Mouse (Mus musculus) liver, adult 2 months (tissue): ENCODE measurements around the gene Atp5k. TPM values are rescaled to one million over a fixed set of nuclear protein-coding genes. Genes with fewer than 3 reads are reported as not detected.

Experiments
- DNase-seq: peaks from one replicate; pipeline ENCODE4 v3.0.0-alpha.2; 2011; ENCODE audit warnings: low read depth, low spot score; ENCODE audit errors: extremely low read depth
- H3K27ac ChIP-seq: fragments of 200-500 bp; replicated peaks from 2 replicates; pipeline ENCODE4 v1.5.1; 2012; ENCODE audit warnings: low read depth, mild to moderate bottlenecking, control low read depth, inconsistent platforms, low read length; ENCODE audit not compliant: insufficient read depth
- H3K27me3 ChIP-seq: fragments of 200-500 bp; 2 replicates; pipeline ENCODE4 v1.6.1; 2012; ENCODE audit warnings: mild to moderate bottlenecking, moderate library complexity, low read length, inconsistent platforms; ENCODE audit not compliant: control insufficient read depth, insufficient read depth
- H3K36me3 ChIP-seq: fragments of 200-500 bp; 2 replicates; pipeline ENCODE4 v1.6.1; 2012; ENCODE audit warnings: low read length, inconsistent platforms; ENCODE audit not compliant: control insufficient read depth, insufficient read depth
- H3K4me1 ChIP-seq: fragments of 200-500 bp; 2 replicates; pipeline ENCODE4 v1.6.1; 2011; ENCODE audit warnings: low read length; ENCODE audit not compliant: control insufficient read depth, insufficient read depth
- H3K4me3 ChIP-seq: fragments of 200-500 bp; 2 replicates; pipeline ENCODE4 v1.5.1; 2011; ENCODE audit warnings: low read depth, mild to moderate bottlenecking, control low read depth, low read length, moderate library complexity; ENCODE audit not compliant: insufficient read depth
- H3K79me2 ChIP-seq: fragments of 200-500 bp; 2 replicates; pipeline ENCODE4 v1.6.1; 2012; ENCODE audit warnings: inconsistent platforms, mild to moderate bottlenecking, low read length, moderate library complexity; ENCODE audit not compliant: control insufficient read depth, insufficient read depth
- H3K9ac ChIP-seq: fragments of 200-500 bp; 2 replicates; pipeline ENCODE4 v1.6.1; 2012; ENCODE audit warnings: low read depth, mild to moderate bottlenecking, control low read depth, inconsistent platforms, low read length
- CTCF ChIP-seq: fragments of 200-500 bp; IDR thresholded peaks from 2 replicates; pipeline ENCODE4 v1.5.1; 2011; ENCODE audit warnings: low read depth, low read length, control low read depth
- POLR2A ChIP-seq: fragments of 200-500 bp; IDR thresholded peaks from 2 replicates; pipeline ENCODE4 v1.6.1; 2011; ENCODE audit warnings: low read length, control low read depth; ENCODE audit not compliant: insufficient read depth; ENCODE audit errors: extremely low read depth
- WGBS: fragments of 180-500 bp; shearing (Covaris S2); methylation state at CpG from one replicate; pipeline ENCODE4 v1.1.7; 2018; 5-methylcytosine and 5-hydroxymethylcytosine counted together
- polyA plus RNA-seq: library from polyadenylated mRNA; depleted of rRNA; stranded (reverse); fragments of >200 nt; gene quantifications from 2 replicates; pipeline ENCODE4 v1.2.3, GENCODE M21; 2012
- total RNA-seq: library from RNA; depleted of rRNA; stranded (reverse); fragments of >200 nt; gene quantifications from 2 replicates; pipeline ENCODE4 v1.2.3, GENCODE M21; 2014

The Atp5k gene
- total and polyA plus RNA-seq, 2 experiments: 73.2 to 500 TPM

- Histone ChIP-seq H3K27ac (no peak overlapping the region), H3K9ac (no peak overlapping the region), H3K79me2 (peaks cover 62% of the 10 kb centered on the region), H3K4me3 (no peak overlapping the region), H3K27me3 (no peaks in the 10 kb centered on the region), H3K4me1 (peaks cover 20% of the 10 kb centered on the region), H3K36me3 (no peaks in the 10 kb centered on the region)
- 83% methylated on average over 6 of the region's 6 CpGs for WGBS
- TF ChIP-seq POLR2A: no peak
- TF ChIP-seq CTCF: no peak
- no peak for DNase-seq
Observed at GRCm38 (mm10) chr5:108465131-108465891, 31.1 kb upstream of the Atp5k start.

GRCm38 (mm10) chr5:108462446-108462845, 28.2 kb upstream of the Atp5k start:
- peaks cover 17% of the 10 kb centered on the region for H3K4me1 ChIP-seq
- peaks cover 41% of the 10 kb centered on the region for H3K79me2 ChIP-seq
- H3K36me3 ChIP-seq: no peaks in the 10 kb centered on the region
- H3K27me3 ChIP-seq: no peaks in the 10 kb centered on the region
- peak overlapping the region; percentile 80 for H3K27ac ChIP-seq
- peak overlapping the region; percentile 92 for H3K9ac ChIP-seq
- TF ChIP-seq CTCF: no peak
- TF ChIP-seq POLR2A: no peak
- WGBS: 26% methylated on average over 4 of the region's 4 CpGs
- peak overlapping the region; percentile 99 for H3K4me3 ChIP-seq
- no peak for DNase-seq

- Histone ChIP-seq H3K79me2 (peaks cover 31% of the 10 kb centered on the region), H3K27ac (peak within 1 kb of the TSS; percentile 80)
- whole genome bisulfite sequencing: under 1% methylated on average over 57 of the region's 62 CpGs
Observed at GRCm38 (mm10) chr5:108461082-108462065, 27.1 kb upstream of the Atp5k start, which contains the start of gene Pcgf3. Gene Pcgf3 (plus strand): TSS chr5:108461232.

GRCm38 (mm10) chr5:108460461-108460860, 26.2 kb upstream of the Atp5k start:
- peak overlapping the region; percentile 44 for H3K9ac ChIP-seq
- 54% methylated on average over 6 of the region's 6 CpGs for WGBS
- H3K4me3 ChIP-seq: peak overlapping the region; percentile 99
- H3K4me1 ChIP-seq: peaks cover 17% of the 10 kb centered on the region
- DNase-seq: no peak
- TF ChIP-seq CTCF (no peak), POLR2A (no peak)
- no peaks in the 10 kb centered on the region for H3K36me3 ChIP-seq
- no peaks in the 10 kb centered on the region for H3K27me3 ChIP-seq
- peaks cover 24% of the 10 kb centered on the region; the same call in 1 of the 2 replicates for H3K79me2 ChIP-seq
- H3K27ac ChIP-seq: no peak overlapping the region

More at GRCm38 (mm10) chr5:108461082-108462065, 27.1 kb upstream of the Atp5k start, which contains the start of gene Pcgf3:
- peaks cover 17% of the 10 kb centered on the region for H3K4me1 ChIP-seq
- H3K9ac ChIP-seq: peak within 1 kb of the TSS; percentile 92
- H3K36me3 ChIP-seq: no peaks in the 10 kb centered on the region
- H3K4me3 ChIP-seq: peak within 1 kb of the TSS; percentile 99
- TF ChIP-seq POLR2A: peak; percentile 73
- TF ChIP-seq CTCF: no peak
- DNase-seq: peak; percentile 87
- no peaks in the 10 kb centered on the region for H3K27me3 ChIP-seq

GRCm38 (mm10) chr5:108458706-108459105, 24.5 kb upstream of the Atp5k start:
- 96% methylated on average over 2 of the region's 2 CpGs for WGBS
- Histone ChIP-seq H3K4me3 (no peak overlapping the region), H3K4me1 (peaks cover 16% of the 10 kb centered on the region), H3K27ac (no peak overlapping the region), H3K36me3 (no peaks in the 10 kb centered on the region), H3K9ac (no peak overlapping the region), H3K79me2 (peaks cover 23% of the 10 kb centered on the region; the same call in 1 of the 2 replicates), H3K27me3 (no peaks in the 10 kb centered on the region)
- no peak for DNase-seq
- TF ChIP-seq CTCF: no peak
- TF ChIP-seq POLR2A: no peak
